Mouse (Mus musculus) lung, adult 10 weeks (tissue): ENCODE data around the gene Sult1e1. TPM values are rescaled to one million over a fixed set of nuclear protein-coding genes. Genes with fewer than 3 reads are reported as not detected.

ENCODE experiments used
- polyA plus RNA-seq: library from polyadenylated mRNA; stranded (reverse); fragments of 350-450 nt; fragmentation: Illumina TruSeq; extraction: RNeasy Lipid Tissue Mini Kit (QIAGEN cat#74804); gene quantifications from one replicate; pipeline ENCODE4 v1.2.3, GENCODE M21; 2014; ENCODE audit warnings: low read depth, low replicate concordance; ENCODE audit not compliant: insufficient read depth

The Sult1e1 gene
- polyA plus RNA-seq = not detected

DNA sequence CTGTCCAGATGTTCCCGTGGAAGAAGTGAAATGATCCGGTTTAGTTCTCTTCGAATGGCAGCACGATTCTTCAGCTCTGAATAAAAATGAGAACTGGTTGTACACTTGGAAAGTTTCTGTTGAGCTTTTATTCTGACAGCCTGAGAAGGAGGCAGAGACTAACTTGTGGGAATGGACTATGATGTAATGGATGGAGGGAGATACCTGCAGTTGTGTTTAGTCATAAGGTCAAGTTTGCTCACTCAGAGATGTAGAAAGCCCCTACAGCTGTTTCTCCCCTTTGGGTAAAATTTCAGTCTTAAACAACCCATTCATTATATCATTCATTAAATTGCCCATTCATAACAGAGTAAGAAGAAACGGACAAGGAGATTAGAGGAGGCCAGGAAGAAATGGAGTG is at the start of gene Sult1e1:
Gene Sult1e1, minus strand, starts transcription at position 101 of the 400 bp plus-strand sequence.

DNA sequence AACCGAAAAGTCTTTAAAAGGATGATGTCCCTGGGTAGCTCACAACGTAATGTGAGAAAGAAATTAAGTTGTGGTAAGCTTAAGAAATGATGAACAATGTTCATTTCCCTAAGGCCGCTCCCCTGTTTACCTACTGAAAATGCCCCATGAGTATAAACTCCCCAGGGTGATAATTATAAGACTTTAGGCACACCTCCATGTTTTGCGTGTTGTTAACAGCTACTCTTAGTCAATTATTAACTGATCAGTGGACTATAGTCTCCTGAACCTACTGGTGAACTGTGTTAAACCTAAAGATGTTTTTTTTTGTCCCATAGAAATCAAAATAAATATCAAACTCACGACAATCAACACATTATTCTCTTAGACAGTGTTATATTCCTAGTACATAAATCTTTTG is 22.5 kb downstream of the Sult1e1 start, which contains the start of gene Sult1d1:
Gene Sult1d1, minus strand, starts transcription at position 183 of the 400 bp plus-strand sequence.

DNA sequence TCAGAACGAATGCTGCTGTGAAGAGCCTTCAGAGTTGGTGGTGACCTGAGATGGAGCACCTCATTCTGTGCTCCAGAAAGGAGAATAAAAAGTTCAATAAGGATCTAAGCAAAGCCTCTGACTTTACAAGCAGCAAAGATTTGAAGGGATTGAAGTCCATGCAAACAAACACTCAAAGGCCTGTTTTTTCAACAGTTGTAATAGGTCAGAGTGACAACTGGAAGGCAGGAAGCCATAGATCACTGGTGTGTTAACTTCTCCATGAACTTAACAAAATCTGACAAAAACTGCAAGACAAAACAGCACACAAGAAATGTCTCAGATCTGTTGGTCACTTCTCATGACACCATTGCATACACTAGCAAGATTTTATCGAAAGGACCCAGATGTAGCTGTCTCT is 53.3 kb downstream of the Sult1e1 start, which contains the start of gene Sult1b1:
Gene Sult1b1, minus strand, starts transcription at position 85 of the 400 bp plus-strand sequence.

Other genes with a start within 250 kb of the Sult1e1 start
- not detected for gene Ugt2b38, start 167.4 kb downstream of the Sult1e1 start, polyA plus RNA-seq
- not detected for gene Ugt2a2, start 109.3 kb downstream of the Sult1e1 start, polyA plus RNA-seq
- gene Gm43638, start 104.8 kb downstream of the Sult1e1 start, polyA plus RNA-seq = not detected
- gene Ugt2a1, start 100.7 kb downstream of the Sult1e1 start, polyA plus RNA-seq = not detected
- gene Sult1b1, start 53.4 kb downstream of the Sult1e1 start, polyA plus RNA-seq = not detected
- gene Sult1d1, start 22.6 kb downstream of the Sult1e1 start, polyA plus RNA-seq = 14.3 TPM
- gene Csn1s1, start 74.6 kb upstream of the Sult1e1 start, polyA plus RNA-seq = not detected
- not detected for gene Csn2, start 108.0 kb upstream of the Sult1e1 start, polyA plus RNA-seq
- gene Csn1s2a, start 183.0 kb upstream of the Sult1e1 start, polyA plus RNA-seq = not detected
- gene Csn1s2b, start 216.5 kb upstream of the Sult1e1 start, polyA plus RNA-seq = not detected
- gene Prr27, start 234.1 kb upstream of the Sult1e1 start, polyA plus RNA-seq = not detected